Mouse (Mus musculus) MEL (cell line): ENCODE data around the gene Pnldc1. TPM values are rescaled to one million over a fixed set of nuclear protein-coding genes. Genes with fewer than 3 reads are reported as not detected.

Experiments
- DNase-seq: peaks from one replicate; pipeline ENCODE4 v3.0.0; 2011; ENCODE audit warnings: low read depth, low spot score
- H3K27ac ChIP-seq: 2 replicates; pipeline ENCODE4 v1.5.1; 2012; ENCODE audit warnings: low read depth, mild to moderate bottlenecking, control low read depth, low read length, moderate library complexity; ENCODE audit not compliant: control insufficient read depth
- H3K27me3 ChIP-seq, 2 experiments: fragments of 150-350 bp in 1 of 2; sonication (generic) in 1 of 2; 2 replicates each; pipeline ENCODE4 v1.6.1; 2012; ENCODE audit warnings: low read length in 2 of 2, mild to moderate bottlenecking in 2 of 2, improper control_type of control experiment in 1 of 2, moderate library complexity in 1 of 2; ENCODE audit not compliant: insufficient read depth in 2 of 2, control insufficient read depth in 1 of 2
- H3K36me3 ChIP-seq, 2 experiments: 2 replicates each; pipeline ENCODE4 v1.6.1; 2012 to 2014; ENCODE audit warnings: low read length in 2 of 2, improper control_type of control experiment in 1 of 2, inconsistent platforms in 1 of 2, mild to moderate bottlenecking in 1 of 2; ENCODE audit not compliant: insufficient read depth in 2 of 2, control insufficient read depth in 1 of 2
- H3K4me1 ChIP-seq, 2 experiments: fragments of 150-350 bp in 1 of 2; sonication (generic) in 1 of 2; 2 replicates each; pipeline ENCODE4 v1.6.1; 2012; ENCODE audit warnings: low read length in 2 of 2, improper control_type of control experiment in 1 of 2, mild to moderate bottlenecking in 1 of 2; ENCODE audit not compliant: insufficient read depth in 2 of 2, control insufficient read depth in 1 of 2
- H3K4me3 ChIP-seq, 2 experiments: fragments of 150-350 bp in 1 of 2; sonication (generic) in 1 of 2; 2 replicates each; pipeline ENCODE4 v1.5.1; 2012; ENCODE audit warnings: low read depth in 2 of 2, low read length in 2 of 2, mild to moderate bottlenecking in 2 of 2, moderate library complexity in 2 of 2, control low read depth in 1 of 2, improper control_type of control experiment in 1 of 2; ENCODE audit not compliant: control insufficient read depth in 1 of 2, insufficient read depth in 1 of 2
- H3K79me2 ChIP-seq: 2 replicates; pipeline ENCODE4 v1.6.1; 2012; ENCODE audit warnings: mild to moderate bottlenecking, low read length, moderate library complexity; ENCODE audit not compliant: control insufficient read depth, poor library complexity, insufficient read depth
- H3K9ac ChIP-seq: 2 replicates; pipeline ENCODE4 v1.6.1; 2012; ENCODE audit warnings: low read depth, mild to moderate bottlenecking, control low read depth, low read length, moderate library complexity; ENCODE audit not compliant: control insufficient read depth, poor library complexity, severe bottlenecking
- H3K9me3 ChIP-seq: fragments of 150-350 bp; sonication (generic); replicated peaks from 2 replicates; pipeline ENCODE4 v1.6.1; 2012; ENCODE audit warnings: mild to moderate bottlenecking, low read length, improper control_type of control experiment, moderate library complexity; ENCODE audit not compliant: insufficient read depth
- BHLHE40 ChIP-seq: IDR thresholded peaks from 2 replicates; pipeline ENCODE4 v1.6.1; 2012; ENCODE audit warnings: low read depth, mild to moderate bottlenecking, inconsistent platforms, low read length, improper control_type of control experiment, borderline replicate concordance
- CHD2 ChIP-seq: IDR thresholded peaks from 2 replicates; pipeline ENCODE4 v1.6.1; 2011; ENCODE audit warnings: low read length, improper control_type of control experiment
- CTCF ChIP-seq, 3 experiments: IDR thresholded peaks in 2 of 3; conservative IDR thresholded peaks in 1 of 3; 2 replicates each; pipeline ENCODE4 v1.5.1; 2011 to 2012; ENCODE audit warnings: low read length in 3 of 3, low read depth in 2 of 3, mild to moderate bottlenecking in 2 of 3, improper control_type of control experiment in 1 of 3, inconsistent platforms in 1 of 3, mixed read lengths in 1 of 3, moderate library complexity in 1 of 3; ENCODE audit not compliant: control insufficient read depth in 1 of 3, insufficient read depth in 1 of 3, poor library complexity in 1 of 3, severe bottlenecking in 1 of 3
- ELF1 ChIP-seq: IDR thresholded peaks from 2 replicates; pipeline ENCODE4 v1.6.1; 2014; ENCODE audit warnings: low read depth, mild to moderate bottlenecking, inconsistent platforms, low read length, improper control_type of control experiment, moderate library complexity
- EP300 ChIP-seq, 2 experiments: IDR thresholded peaks; 2 replicates each; pipeline ENCODE4 v1.6.1; 2011; ENCODE audit warnings: improper control_type of control experiment in 2 of 2, low read length in 2 of 2, low read depth in 1 of 2, mild to moderate bottlenecking in 1 of 2
- ETS1 ChIP-seq: IDR thresholded peaks from 2 replicates; pipeline ENCODE4 v1.6.1; 2012; ENCODE audit warnings: low read depth, mild to moderate bottlenecking, inconsistent platforms, low read length, improper control_type of control experiment, moderate library complexity
- GABPA ChIP-seq: IDR thresholded peaks from 2 replicates; pipeline ENCODE4 v1.6.1; 2012; ENCODE audit warnings: low read depth, mild to moderate bottlenecking, inconsistent platforms, low read length, improper control_type of control experiment, moderate library complexity
- GATA1 ChIP-seq: IDR thresholded peaks from 2 replicates; pipeline ENCODE4 v1.6.1; 2011; ENCODE audit warnings: low read depth, low read length, improper control_type of control experiment
- HCFC1 ChIP-seq: IDR thresholded peaks from 2 replicates; pipeline ENCODE4 v1.6.1; 2012; ENCODE audit warnings: low read depth, mild to moderate bottlenecking, inconsistent platforms, low read length, improper control_type of control experiment, moderate library complexity
- KAT2A ChIP-seq: conservative IDR thresholded peaks from 2 replicates; pipeline ENCODE4 v1.6.1; 2012; ENCODE audit warnings: low read depth, low read length, improper control_type of control experiment, inconsistent platforms
- MAX ChIP-seq: IDR thresholded peaks from 2 replicates; pipeline ENCODE4 v1.6.1; 2011; ENCODE audit warnings: low read length, improper control_type of control experiment
- MAZ ChIP-seq: IDR thresholded peaks from 2 replicates; pipeline ENCODE4 v1.6.1; 2012; ENCODE audit warnings: low read depth, mild to moderate bottlenecking, inconsistent platforms, low read length, improper control_type of control experiment
- MXI1 ChIP-seq: IDR thresholded peaks from 2 replicates; pipeline ENCODE4 v1.6.1; 2011; ENCODE audit warnings: mild to moderate bottlenecking, low read depth, low read length, improper control_type of control experiment
- MYB ChIP-seq: IDR thresholded peaks from 2 replicates; pipeline ENCODE4 v1.6.1; 2011; ENCODE audit warnings: mild to moderate bottlenecking, low read depth, low read length, improper control_type of control experiment
- NELFE ChIP-seq: IDR thresholded peaks from 2 replicates; pipeline ENCODE4 v1.6.1; 2011; ENCODE audit warnings: low read depth, low read length, improper control_type of control experiment
- NRF1 ChIP-seq: IDR thresholded peaks from 2 replicates; pipeline ENCODE4 v1.6.1; 2014; ENCODE audit warnings: low read depth, mild to moderate bottlenecking, inconsistent platforms, low read length, improper control_type of control experiment, moderate library complexity; ENCODE audit not compliant: poor library complexity, insufficient read depth, severe bottlenecking
- POLR2AphosphoS2 ChIP-seq: IDR thresholded peaks from 2 replicates; pipeline ENCODE4 v1.6.1; 2011; ENCODE audit warnings: low read length, improper control_type of control experiment
- POLR2AphosphoS5 ChIP-seq: IDR thresholded peaks from 2 replicates; pipeline ENCODE4 v1.6.1; 2012; ENCODE audit warnings: low read depth, borderline replicate concordance, mild to moderate bottlenecking, inconsistent platforms, low read length, moderate library complexity, mixed read lengths
- RAD21 ChIP-seq: IDR thresholded peaks from 2 replicates; pipeline ENCODE4 v1.6.1; 2011; ENCODE audit warnings: mild to moderate bottlenecking, low read depth, low read length, improper control_type of control experiment
- RCOR1 ChIP-seq: IDR thresholded peaks from 2 replicates; pipeline ENCODE4 v1.6.1; 2012; ENCODE audit warnings: low read depth, mild to moderate bottlenecking, inconsistent platforms, low read length, improper control_type of control experiment
- SIN3A ChIP-seq: IDR thresholded peaks from 2 replicates; pipeline ENCODE4 v1.6.1; 2012; ENCODE audit warnings: low read length, improper control_type of control experiment, inconsistent platforms
- SMC3 ChIP-seq: IDR thresholded peaks from 2 replicates; pipeline ENCODE4 v1.6.1; 2011; ENCODE audit warnings: low read depth, low read length, improper control_type of control experiment
- TAL1 ChIP-seq: IDR thresholded peaks from 2 replicates; pipeline ENCODE4 v1.6.1; 2012; ENCODE audit warnings: mild to moderate bottlenecking, inconsistent platforms, low read length, moderate library complexity, mixed read lengths
- UBTF ChIP-seq: IDR thresholded peaks from 2 replicates; pipeline ENCODE4 v1.6.1; 2012; ENCODE audit warnings: low read depth, mild to moderate bottlenecking, inconsistent platforms, low read length, improper control_type of control experiment, moderate library complexity, borderline replicate concordance; ENCODE audit not compliant: insufficient read depth
- ZC3H11A ChIP-seq: IDR thresholded peaks from 2 replicates; pipeline ENCODE4 v1.6.1; 2012; ENCODE audit warnings: low read depth, mild to moderate bottlenecking, inconsistent platforms, low read length, improper control_type of control experiment
- ZNF384 ChIP-seq: IDR thresholded peaks from 2 replicates; pipeline ENCODE4 v1.6.1; 2012; ENCODE audit warnings: low read depth, mild to moderate bottlenecking, inconsistent platforms, low read length, improper control_type of control experiment
- polyA plus RNA-seq, 2 experiments: library from polyadenylated mRNA; stranded (reverse) in 1 of 2; unstranded in 1 of 2; fragments of >175 nt in 1 of 2; fragments of >200 nt in 1 of 2; gene quantifications; 2 replicates each; pipeline versions ENCODE4 v1.2.1 to v1.2.4; 2012; ENCODE audit warnings: low replicate concordance in 2 of 2, low read depth in 1 of 2; ENCODE audit not compliant: insufficient read length in 2 of 2, insufficient read depth in 1 of 2, missing spikeins in 1 of 2
- total RNA-seq: library from RNA; depleted of rRNA; stranded (reverse); fragments of 300-350 nt; gene quantifications from 2 replicates; pipeline ENCODE4 v1.2.3, GENCODE M21; 2012

Gene Pnldc1
- total and polyA plus RNA-seq, 3 experiments = 0.54 to 1.1 TPM; not detected in 1

- no peak for TF ChIP-seq HCFC1
- TF ChIP-seq CHD2 = no peak
- TF ChIP-seq SIN3A = no peak
- TF ChIP-seq MAZ = no peak
- no peak for TF ChIP-seq UBTF
- TF ChIP-seq CTCF (IDR thresholded peaks at IDR 0.05 in 2 of 3, conservative IDR thresholded peaks at IDR 0.05 in 1 of 3; ENCODE audit: control insufficient read depth in 1 of 3, insufficient read depth in 1 of 3, low read depth in 2 of 3, low read length in 3 of 3, poor library complexity in 1 of 3, severe bottlenecking in 1 of 3) = peak; percentile 73 to 94 (median 78)
- no peak for TF ChIP-seq RCOR1
- no peak for TF ChIP-seq MAX
- TF ChIP-seq GABPA = no peak
- TF ChIP-seq KAT2A = no peak
- no peak for TF ChIP-seq MYB
- TF ChIP-seq TAL1 = no peak
- TF ChIP-seq NRF1 = no peak
- no peak for TF ChIP-seq NELFE
- no peak for TF ChIP-seq POLR2AphosphoS2
- no peak for TF ChIP-seq MXI1
- TF ChIP-seq SMC3 = peak; percentile 74
- no peak for TF ChIP-seq ELF1
- no peak for TF ChIP-seq ZNF384
- TF ChIP-seq EP300 (IDR thresholded peaks at IDR 0.05; ENCODE audit: low read depth in 1 of 2, low read length in 2 of 2) = no peak
- peak; percentile 90 for TF ChIP-seq RAD21
- peak; percentile 59 for TF ChIP-seq ZC3H11A
- TF ChIP-seq ETS1 = no peak
- no peak for TF ChIP-seq BHLHE40
- TF ChIP-seq POLR2AphosphoS5 = no peak
- no peak for TF ChIP-seq GATA1
- peaks cover 0 to 4% of the 10 kb centered on the region in 2 experiments; a peak in 1 of 4 replicates for H3K4me1 ChIP-seq
- no peak overlapping the region for H3K27ac ChIP-seq
- DNase-seq = peak; percentile 86
- H3K4me3 ChIP-seq = no peak overlapping the region
- no peaks in the 10 kb centered on the region for H3K27me3 ChIP-seq
- no peak overlapping the region for H3K9ac ChIP-seq
- H3K36me3 ChIP-seq = peaks cover 0 to 2% of the 10 kb centered on the region in 2 experiments; a peak in 1 of 4 replicates
- no peaks in the 10 kb centered on the region for H3K9me3 ChIP-seq
- H3K79me2 ChIP-seq = no peaks in the 10 kb centered on the region
Observed at GRCm38 (mm10) chr17:12880178-12880577, 29.9 kb downstream of the Pnldc1 start.
